Mouse (Mus musculus) kidney, adult 18-20 months (tissue): Measurements from ENCODE around the gene Vmn2r102.

Source experiments
- DNase-seq: peaks from one replicate; pipeline ENCODE4 v3.0.0; 2021

The Vmn2r102 gene

GRCm38 (mm10) chr17:19660028-19660427, at the start of gene Vmn2r102:
Gene Vmn2r102 (plus strand): TSS chr17:19660328.
- DNase-seq, result no peak

- DNase-seq, result no peak
Observed at GRCm38 (mm10) chr17:19629328-19629727, 30.8 kb upstream of the Vmn2r102 start.

- no peak for DNase-seq
Observed at GRCm38 (mm10) chr17:19658447-19658846, 1.7 kb upstream of the Vmn2r102 start.

GRCm38 (mm10) chr17:19692062-19692461, 31.9 kb downstream of the Vmn2r102 start:
- no peak for DNase-seq
